Mouse (Mus musculus): ENCODE data around the gene Pfkm.

Gene Pfkm

GRCm38 (mm10) chr15:98139763-98140162 lies 47.4 kb downstream of the Pfkm start:
- no peak for DNase-seq (ENCODE audit: low spot score in 2 of 2)

GRCm38 (mm10) chr15:98140809-98141208 lies 48.4 kb downstream of the Pfkm start:
- no peak for DNase-seq (ENCODE audit: low spot score in 2 of 2)

GRCm38 (mm10) chr15:98142515-98142914 lies 50.1 kb downstream of the Pfkm start:
- DNase-seq (ENCODE audit: low spot score in 2 of 2): no peak

GRCm38 (mm10) chr15:98144861-98145507 lies 52.6 kb downstream of the Pfkm start:
- no peak for DNase-seq (ENCODE audit: low spot score in 2 of 2)

- peak; percentile 92 to 96 for DNase-seq (ENCODE audit: low spot score in 2 of 2)
Observed at GRCm38 (mm10) chr15:98145559-98146181, 53.3 kb downstream of the Pfkm start.

GRCm38 (mm10) chr15:98148356-98148755 lies 56.0 kb downstream of the Pfkm start:
- DNase-seq (ENCODE audit: low spot score in 2 of 2): no peak

GRCm38 (mm10) chr15:98149166-98149602 lies 56.8 kb downstream of the Pfkm start:
- DNase-seq (ENCODE audit: low spot score in 2 of 2): no peak

- no peak for DNase-seq (ENCODE audit: low spot score in 2 of 2)
Observed at GRCm38 (mm10) chr15:98152916-98153315, 60.5 kb downstream of the Pfkm start.

GRCm38 (mm10) chr15:98153625-98154024 lies 61.2 kb downstream of the Pfkm start:
- peak in 1 of 2 experiments; percentile 38 for DNase-seq (ENCODE audit: low spot score in 2 of 2)

GRCm38 (mm10) chr15:98154146-98154545 lies 61.8 kb downstream of the Pfkm start:
- DNase-seq (ENCODE audit: low spot score in 2 of 2): no peak

- DNase-seq (ENCODE audit: low spot score in 2 of 2): no peak
Observed at GRCm38 (mm10) chr15:98154631-98155030, 62.2 kb downstream of the Pfkm start.

GRCm38 (mm10) chr15:98155272-98155671 lies 62.9 kb downstream of the Pfkm start:
- no peak for DNase-seq (ENCODE audit: low spot score in 2 of 2)

GRCm38 (mm10) chr15:98155944-98156343 lies 63.6 kb downstream of the Pfkm start:
- no peak for DNase-seq (ENCODE audit: low spot score in 2 of 2)

GRCm38 (mm10) chr15:98157253-98157652 lies 64.9 kb downstream of the Pfkm start:
- no peak for DNase-seq (ENCODE audit: low spot score in 2 of 2)

GRCm38 (mm10) chr15:98161026-98161805 lies 68.8 kb downstream of the Pfkm start:
- DNase-seq (ENCODE audit: low spot score in 2 of 2): no peak

GRCm38 (mm10) chr15:98162561-98162960 lies 70.2 kb downstream of the Pfkm start:
- DNase-seq (ENCODE audit: low spot score in 2 of 2): no peak

- DNase-seq (ENCODE audit: low spot score in 2 of 2): no peak
Observed at GRCm38 (mm10) chr15:98165525-98165924, 73.1 kb downstream of the Pfkm start, which contains the start of gene Asb8. Asb8 (minus strand) TSS chr15:98165625.

GRCm38 (mm10) chr15:98166963-98167644 lies 74.7 kb downstream of the Pfkm start, which contains the start of gene Ccdc184:
Ccdc184 (plus strand) TSS chr15:98167158.
- DNase-seq (ENCODE audit: low spot score in 2 of 2): peak; percentile 26 to 44

- DNase-seq (ENCODE audit: low spot score in 2 of 2): peak; percentile 87 to 93
Observed at GRCm38 (mm10) chr15:98167645-98168621, 75.5 kb downstream of the Pfkm start.

GRCm38 (mm10) chr15:98168622-98169004 lies 76.2 kb downstream of the Pfkm start:
- no peak for DNase-seq (ENCODE audit: low spot score in 2 of 2)

GRCm38 (mm10) chr15:98170365-98170764 lies 78.0 kb downstream of the Pfkm start:
- DNase-seq (ENCODE audit: low spot score in 2 of 2): peak; percentile 58 to 63

All from frontal cortex, postnatal 36 days (tissue).